Mouse (Mus musculus): ENCODE data around the gene Rnf145. TPM values are rescaled to one million over a fixed set of nuclear protein-coding genes. Genes with fewer than 3 reads are reported as not detected.

The Rnf145 gene
- polyA plus RNA-seq, 2 experiments: 84.5 to 92.1 TPM

- no peak for ATAC-seq (ENCODE audit: low FRiP score, low read depth)
- Histone ChIP-seq H3K4me2 (replicated peaks; ENCODE audit: low read depth, low read length, severe bottlenecking) (peak overlapping the region; percentile 89), H3K9ac (ENCODE audit: low read depth, low read length, severe bottlenecking) (peak overlapping the region; percentile 44), H3K4me3 (replicated peaks; ENCODE audit: low read length) (peak overlapping the region; percentile 26), H3K4me1 (ENCODE audit: control insufficient read depth, insufficient read depth, low read length) (peaks cover 25% of the 10 kb centered on the region), H3K9me3 (ENCODE audit: control insufficient read depth, low read length) (no peaks in the 10 kb centered on the region), H3K27me3 (ENCODE audit: control insufficient read depth, insufficient read depth, low read length) (peaks cover 16% of the 10 kb centered on the region; the same call in 1 of the 2 replicates), H3K36me3 (ENCODE audit: control insufficient read depth, insufficient read depth, low read length) (no peaks in the 10 kb centered on the region), H3K27ac (replicated peaks; ENCODE audit: low read depth, low read length) (no peak overlapping the region)
- TF ChIP-seq POLR2A (IDR thresholded peaks at IDR 0.05; ENCODE audit: borderline replicate concordance, extremely low read depth, insufficient read depth, insufficient read length): no peak
- DNase-seq (ENCODE audit: low spot score): no peak
- WGBS: 5% methylated on average over 38 of the region's 38 CpGs
Measured at GRCm38 (mm10) chr11:44612681-44613410, 94.1 kb downstream of the Rnf145 start.

GRCm38 (mm10) chr11:44613411-44614180, 94.8 kb downstream of the Rnf145 start:
- Histone ChIP-seq H3K27me3 (ENCODE audit: control insufficient read depth, insufficient read depth, low read length) (peaks cover 16% of the 10 kb centered on the region; the same call in 1 of the 2 replicates), H3K4me1 (ENCODE audit: control insufficient read depth, insufficient read depth, low read length) (peaks cover 25% of the 10 kb centered on the region), H3K9ac (ENCODE audit: low read depth, low read length, severe bottlenecking) (peak overlapping the region; percentile 44), H3K9me3 (ENCODE audit: control insufficient read depth, low read length) (no peaks in the 10 kb centered on the region), H3K4me3 (replicated peaks; ENCODE audit: low read length) (peak overlapping the region; percentile 26), H3K4me2 (replicated peaks; ENCODE audit: low read depth, low read length, severe bottlenecking) (peak overlapping the region; percentile 89), H3K27ac (replicated peaks; ENCODE audit: low read depth, low read length) (no peak overlapping the region), H3K36me3 (ENCODE audit: control insufficient read depth, insufficient read depth, low read length) (no peaks in the 10 kb centered on the region)
- no peak for DNase-seq (ENCODE audit: low spot score)
- 4% methylated on average over 14 of the region's 14 CpGs for WGBS
- no peak for TF ChIP-seq POLR2A (IDR thresholded peaks at IDR 0.05; ENCODE audit: borderline replicate concordance, extremely low read depth, insufficient read depth, insufficient read length)
- no peak for ATAC-seq (ENCODE audit: low FRiP score, low read depth)

Small RNAs within 50 kb of the gene (microRNA-seq; reads per million reads assigned to microRNA genes)
- not detected for gene Gm22121

Other genes with a start within 250 kb of the Rnf145 start
- gene Il12b, start 118.9 kb upstream of the Rnf145 start, polyA plus RNA-seq (2012; rRNA removed): 0.04 and 0.06 TPM in 2 replicates
- 0.26 TPM in 1 of 2 replicates, not detected in the other for gene Il12b, start 118.9 kb upstream of the Rnf145 start, polyA plus RNA-seq (2014; fragmentation: Nextera tagmentation; extraction: Ambion mirVana)
- gene Ublcp1, start 48.5 kb upstream of the Rnf145 start, polyA plus RNA-seq (2012; rRNA removed): 49.5 and 60.6 TPM in 2 replicates
- 64.5 and 66.5 TPM in 2 replicates for gene Ublcp1, start 48.5 kb upstream of the Rnf145 start, polyA plus RNA-seq (2014; fragmentation: Nextera tagmentation; extraction: Ambion mirVana)
- gene Ebf1, start 98.4 kb downstream of the Rnf145 start, polyA plus RNA-seq (2012; rRNA removed): 42.9 and 60.5 TPM in 2 replicates
- 71.4 and 85.0 TPM in 2 replicates for gene Ebf1, start 98.4 kb downstream of the Rnf145 start, polyA plus RNA-seq (2014; fragmentation: Nextera tagmentation; extraction: Ambion mirVana)

Measured in limb, embryonic 14.5 days (tissue).